ENCODE assay signal across 10 mouse cellular contexts in the genomic region with DNA sequence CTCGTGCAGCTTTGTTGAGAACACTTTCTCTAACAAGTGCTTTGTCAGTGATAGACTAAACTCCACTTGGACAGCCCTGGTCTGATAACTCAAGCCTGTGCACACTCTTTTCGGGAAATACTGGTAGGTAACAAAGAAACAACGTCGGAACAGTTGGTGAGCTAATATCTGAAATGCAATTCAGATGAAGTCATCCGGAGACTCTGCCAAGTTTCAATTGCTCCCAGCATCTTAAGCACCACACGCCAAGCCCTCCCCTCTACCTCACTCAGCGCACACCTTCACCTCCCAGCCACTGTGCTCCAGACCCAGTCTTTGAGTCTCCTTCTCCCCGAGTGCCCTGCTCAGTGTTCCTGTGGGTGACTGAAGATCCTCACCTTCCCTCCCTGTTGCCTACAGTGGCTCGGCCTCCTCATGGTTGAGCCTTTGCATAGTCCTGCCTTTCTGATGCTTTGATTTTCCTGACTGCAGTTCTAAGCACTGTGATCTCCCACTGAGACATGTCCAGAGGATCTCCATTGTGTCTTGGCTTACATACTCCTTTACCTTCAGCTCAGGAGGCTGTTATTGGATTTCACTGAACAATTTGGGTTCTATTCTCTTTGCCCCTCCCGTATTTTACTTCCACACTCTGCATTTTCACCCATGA. TPM values are rescaled to one million over a fixed set of nuclear protein-coding genes. Genes with fewer than 3 reads are reported as not detected.
A peak's percentile ranks its signal among the peaks of the same experiment; 100 is the strongest.
DNase-seq lines count a peak whose midpoint lies in the region; ATAC-seq and TF ChIP-seq lines count a peak whose summit lies in the region.
"Had no signal": no experiment of that assay in that cellular context is flagged by ENCODE, and none has a peak within 500 bp of the region (broad histone marks: within the 10 kb centered on the region; RNA-seq: fewer than 3 reads in every experiment).

No protein-coding gene starts in this region.

- H3K27me3 ChIP-seq in heart, postnatal 0 days (ENCODE audit: control insufficient read depth, insufficient read depth, low read length): no peaks in the 10 kb centered on the region
- no peaks in the 10 kb centered on the region for H3K27me3 ChIP-seq in lung, postnatal 0 days (replicated peaks; ENCODE audit: insufficient read depth, low read length)
- H3K27me3 ChIP-seq: neural tube, embryonic 15.5 days had no signal

- WGBS in heart, postnatal 0 days: 23% methylated on average over 10 of the region's 10 CpGs
- WGBS in lung, postnatal 0 days: 48% methylated on average over 10 of the region's 10 CpGs

- ATAC-seq in heart, postnatal 0 days (ENCODE audit: insufficient read depth, low read depth): 0 out of 2 replicates have a peak, but pooled peaks have one; percentile 33
- 0 out of 2 replicates have a peak, but pooled peaks have one; percentile 30 for ATAC-seq in erythroblast, adult 5-6 weeks (replicated peaks; ENCODE audit: low FRiP score, poor library complexity, severe bottlenecking)
- peak; percentile 96 for ATAC-seq in lung, postnatal 0 days

- no peaks in the 10 kb centered on the region for H3K4me1 ChIP-seq in heart, postnatal 0 days (ENCODE audit: control insufficient read depth, insufficient read depth)
- H3K4me1 ChIP-seq in lung, postnatal 0 days (ENCODE audit: insufficient read depth, low read depth, low read length): no peaks in the 10 kb centered on the region

- no peak overlapping the region for H3K4me2 ChIP-seq in heart, postnatal 0 days (ENCODE audit: low read depth, low read length)
- no peak overlapping the region for H3K4me2 ChIP-seq in lung, postnatal 0 days (replicated peaks; ENCODE audit: low read depth, low read length)
- H3K4me2 ChIP-seq: midbrain, embryonic 11.5 days; neural tube, embryonic 15.5 days had no signal

- peak; percentile 35 for DNase-seq in heart, postnatal 0 days (ENCODE audit: low spot score)
- no peak for DNase-seq in heart, adult 9 months (ENCODE audit: low spot score in 2 of 2)
- DNase-seq in cerebellum, adult 11 months: peak; percentile 58
- peak; percentile 92 for DNase-seq in lung, postnatal 0 days (ENCODE audit: low spot score)
- no peak for DNase-seq in left cerebral cortex, postnatal 36 days (ENCODE audit: low spot score in 2 of 2)
- DNase-seq in T-cell, adult 2 months (ENCODE audit: low spot score): no peak
- DNase-seq: thymus, adult 18-20 months had no signal

- intact Hi-C loops in left cerebral cortex, postnatal 36 days (cut with DNase I): no loop called here

- H3K4me3 ChIP-seq in heart, postnatal 0 days (ENCODE audit: low read depth, low read length): no peak overlapping the region
- no peak overlapping the region for H3K4me3 ChIP-seq in lung, postnatal 0 days (ENCODE audit: low read depth, low read length)
- H3K4me3 ChIP-seq: neural tube, embryonic 15.5 days had no signal

- no peaks in the 10 kb centered on the region for H3K9me3 ChIP-seq in heart, postnatal 0 days (replicated peaks; ENCODE audit: control insufficient read depth, low read length)
- no peaks in the 10 kb centered on the region for H3K9me3 ChIP-seq in lung, postnatal 0 days (ENCODE audit: low read length)
- H3K9me3 ChIP-seq: neural tube, embryonic 15.5 days had no signal

- TF ChIP-seq EP300 in heart, postnatal 0 days (IDR thresholded peaks at IDR 0.05; ENCODE audit: low read depth): no peak
- peak; percentile 84 for TF ChIP-seq EP300 in lung, postnatal 0 days (IDR thresholded peaks at IDR 0.05)

- no peak overlapping the region for H3K9ac ChIP-seq in heart, postnatal 0 days (replicated peaks; ENCODE audit: low read depth, low read length)
- H3K9ac ChIP-seq in lung, postnatal 0 days (replicated peaks; ENCODE audit: low read depth): no peak overlapping the region
- H3K9ac ChIP-seq: neural tube, embryonic 15.5 days had no signal

- H3K36me3 ChIP-seq in heart, postnatal 0 days (replicated peaks; ENCODE audit: control insufficient read depth, insufficient read depth, low read length): no peaks in the 10 kb centered on the region
- H3K36me3 ChIP-seq in lung, postnatal 0 days (ENCODE audit: insufficient read depth, low read length): no peaks in the 10 kb centered on the region
- H3K36me3 ChIP-seq: neural tube, embryonic 15.5 days had no signal

- H3K27ac ChIP-seq in heart, postnatal 0 days (ENCODE audit: low read depth): no peak overlapping the region
- H3K27ac ChIP-seq in lung, postnatal 0 days (ENCODE audit: low read length): no peak overlapping the region
- H3K27ac ChIP-seq: neural tube, embryonic 15.5 days had no signal

- no peak for TF ChIP-seq CTCF in heart, postnatal 0 days (IDR thresholded peaks at IDR 0.05; ENCODE audit: low read depth)
- TF ChIP-seq CTCF in lung, postnatal 0 days (IDR thresholded peaks at IDR 0.05): no peak

RNA-seq across cellular contexts. Expression of a gene that starts 37.3 kb away (rescaled TPM):
- total RNA-seq in heart, postnatal 0 days (2014; rRNA removed; ENCODE audit: low replicate concordance): 12.5 and 15.2 TPM in 2 replicates
- 1.3 and 1.7 TPM in 2 replicates for polyA plus RNA-seq in heart, postnatal 0 days (2015; fragmentation: Nextera tagmentation; extraction: Ambion mirVana)
- total RNA-seq in erythroblast, adult 5-6 weeks (2015; ENCODE audit: low replicate concordance): 10.7 and 13.8 TPM in 2 replicates
- 10.5 and 16.0 TPM in 2 replicates for total RNA-seq in erythroblast, adult 5-6 weeks (2017; ENCODE audit: low replicate concordance)
- 2.0 and 3.0 TPM in 2 replicates for polyA plus RNA-seq in lung, postnatal 0 days (2015; fragmentation: Nextera tagmentation; extraction: Ambion mirVana)
- total RNA-seq in left cerebral cortex, postnatal 36 days (2021): 100 to 1,000 TPM; 354 to 392 TPM

Comparison
In these comparisons a context has a peak if more than half of its experiments do, and no peak if none do; other contexts are left out.
1. DNase-seq: peak in heart, postnatal 0 days (single experiment), cerebellum, adult 11 months (single experiment) and lung, postnatal 0 days (single experiment); none in heart, adult 9 months (0 of 2), left cerebral cortex, postnatal 36 days (0 of 2) and T-cell, adult 2 months (single experiment).
2. ATAC-seq: peak in every context shown above with its lines; median percentile 96 in lung, postnatal 0 days; 33 in heart, postnatal 0 days; 30 in erythroblast, adult 5-6 weeks.
3. RNA of a gene that starts 37.3 kb away (total RNA-seq): 354 to 392 TPM in left cerebral cortex, postnatal 36 days; 12.5 to 15.2 TPM in heart, postnatal 0 days and 10.5 to 16.0 TPM in erythroblast, adult 5-6 weeks; every median in the first group is over 10 times any median in the second.